Mouse (Mus musculus) right cerebral cortex, postnatal 14 days (tissue): ENCODE results near the gene Veph1.

Source experiments
- DNase-seq: peaks from one replicate; pipeline ENCODE4 v3.0.0; 2022

Veph1 gene

GRCm38 (mm10) chr3:66007632-66008401 lies 288.8 kb downstream of the Veph1 start:
- DNase-seq, result no peak

- DNase-seq, result no peak
These were observed 291.6 kb downstream of the Veph1 start for GRCm38 (mm10) chr3:66004989-66005388.

GRCm38 (mm10) chr3:66004220-66004951 lies 292.3 kb downstream of the Veph1 start:
- DNase-seq, result no peak
